Mouse (Mus musculus) mouse trophoblast stem cell (cell line): ENCODE measurements around the gene Gys2.
"Not testable (repeated sequence)": the region's sequence is repeated elsewhere in the genome, so short reads cannot be mapped to it uniquely, and the experiment has no call there.

Experiments
- in situ Hi-C, 2 experiments: fragments of 300-500 bp; cut with MseI, MboI; formaldehyde crosslinking; loops; 2 replicates in 1 of 2; 3 replicates in 1 of 2; pipeline ENCODE4 v1.15.1; 2025

Gene Gys2

GRCm38 (mm10) chr6:142472801-142473203 lies at the start of gene Gys2:
Gene Gys2, minus strand, starts transcription at chr6:142473109.
- in situ Hi-C loops, result no loop called here

GRCm38 (mm10) chr6:142521591-142522110 lies 48.7 kb upstream of the Gys2 start:
- in situ Hi-C loops, result loop anchor here (5.0 to 10.0 kb wide), 2 partner anchors 133 to 211 kb away; no protein-coding TSS in a partner anchor

- in situ Hi-C loops, result loop anchor here (10.0 kb wide), 1 partner anchor 154 kb away; no protein-coding TSS in a partner anchor
These were observed 46.2 kb upstream of the Gys2 start for GRCm38 (mm10) chr6:142519110-142519509.

GRCm38 (mm10) chr6:142515379-142515778 lies 42.5 kb upstream of the Gys2 start:
- in situ Hi-C loops, result loop anchor here (10.0 kb wide), 1 partner anchor 151 kb away; no protein-coding TSS in a partner anchor

GRCm38 (mm10) chr6:142514912-142515311 lies 42.0 kb upstream of the Gys2 start:
- in situ Hi-C loops, result loop anchor here (10.0 kb wide), 1 partner anchor 150 kb away; no protein-coding TSS in a partner anchor

GRCm38 (mm10) chr6:142512902-142513301 lies 40.0 kb upstream of the Gys2 start:
- in situ Hi-C loops, result loop anchor here (10.0 kb wide), 1 partner anchor 148 kb away; no protein-coding TSS in a partner anchor

- in situ Hi-C loops, result loop anchor here (10.0 kb wide), 1 partner anchor 147 kb away; no protein-coding TSS in a partner anchor
These were observed 38.7 kb upstream of the Gys2 start for GRCm38 (mm10) chr6:142511516-142512135.

- in situ Hi-C loops, result loop anchor here in 1 of 2 experiments (10.0 kb wide), 1 partner anchor 124 kb away; the partner anchor contains the start of genes Golt1b and Recql
These were observed 35.8 kb upstream of the Gys2 start for GRCm38 (mm10) chr6:142508663-142509062.

GRCm38 (mm10) chr6:142507785-142508162 lies 34.9 kb upstream of the Gys2 start, which contains the start of gene Ldhb:
Gene Ldhb, minus strand, starts transcription at chr6:142507957.
- in situ Hi-C loops, result loop anchor here in 1 of 2 experiments (10.0 kb wide), 1 partner anchor 123 kb away; the partner anchor contains the start of genes Golt1b and Recql

GRCm38 (mm10) chr6:142507033-142507784 lies 34.3 kb upstream of the Gys2 start:
- in situ Hi-C loops, result loop anchor here in 1 of 2 experiments (10.0 kb wide), 1 partner anchor 122 kb away; the partner anchor contains the start of genes Golt1b and Recql

GRCm38 (mm10) chr6:142506338-142507032 lies 33.6 kb upstream of the Gys2 start:
- in situ Hi-C loops, result loop anchor here in 1 of 2 experiments (10.0 kb wide), 1 partner anchor 122 kb away; the partner anchor contains the start of genes Golt1b and Recql

- in situ Hi-C loops, result loop anchor here in 1 of 2 experiments (10.0 kb wide), 1 partner anchor 119 kb away; the partner anchor contains the start of genes Golt1b and Recql
These were observed 30.7 kb upstream of the Gys2 start for GRCm38 (mm10) chr6:142503601-142504000.

GRCm38 (mm10) chr6:142502519-142503125 lies 29.7 kb upstream of the Gys2 start:
- in situ Hi-C loops, result loop anchor here in 1 of 2 experiments (10.0 kb wide), 1 partner anchor 118 kb away; the partner anchor contains the start of genes Golt1b and Recql

GRCm38 (mm10) chr6:142490114-142490513 lies 17.2 kb upstream of the Gys2 start:
- in situ Hi-C loops, result not testable (repeated sequence)

- in situ Hi-C loops, result no loop called here
These were observed 14.7 kb upstream of the Gys2 start for GRCm38 (mm10) chr6:142487638-142488037.

- in situ Hi-C loops, result no loop called here
These were observed 12.7 kb upstream of the Gys2 start for GRCm38 (mm10) chr6:142485478-142486123.

GRCm38 (mm10) chr6:142477239-142477638 lies 4.3 kb upstream of the Gys2 start:
- in situ Hi-C loops, result no loop called here

GRCm38 (mm10) chr6:142471141-142471540 lies 1.8 kb downstream of the Gys2 start:
- in situ Hi-C loops, result no loop called here

GRCm38 (mm10) chr6:142469602-142470001 lies 3.3 kb downstream of the Gys2 start:
- in situ Hi-C loops, result no loop called here

GRCm38 (mm10) chr6:142462194-142462593 lies 10.7 kb downstream of the Gys2 start:
- in situ Hi-C loops, result no loop called here
